Mouse (Mus musculus) spleen, adult 2 months (tissue): ENCODE results near the gene Txndc2. TPM values are rescaled to one million over a fixed set of nuclear protein-coding genes. Genes with fewer than 3 reads are reported as not detected.

Experiments
- DNase-seq, 2 experiments: peaks; one replicate each; pipeline versions ENCODE4 v3.0.0 to v3.0.0-alpha.2; 2012 to 2021; ENCODE audit warnings: low spot score in 2 of 2, low read depth in 1 of 2
- H3K27ac ChIP-seq: fragments of 200-500 bp; 2 replicates; pipeline ENCODE4 v1.5.1; 2012; ENCODE audit warnings: low read length, inconsistent platforms; ENCODE audit not compliant: insufficient read depth
- H3K27me3 ChIP-seq: fragments of 200-500 bp; 2 replicates; pipeline ENCODE4 v1.6.1; 2012; ENCODE audit warnings: mild to moderate bottlenecking, moderate library complexity, low read length, inconsistent platforms; ENCODE audit not compliant: control insufficient read depth, insufficient read depth
- H3K36me3 ChIP-seq: fragments of 200-500 bp; 2 replicates; pipeline ENCODE4 v1.6.1; 2012; ENCODE audit warnings: mild to moderate bottlenecking, low read length, inconsistent platforms; ENCODE audit not compliant: control insufficient read depth, insufficient read depth
- H3K4me1 ChIP-seq: fragments of 200-500 bp; 2 replicates; pipeline ENCODE4 v1.6.1; 2011; ENCODE audit warnings: inconsistent platforms; ENCODE audit not compliant: control insufficient read depth, insufficient read depth, insufficient read length
- H3K4me3 ChIP-seq: fragments of 200-500 bp; 2 replicates; pipeline ENCODE4 v1.5.1; 2011; ENCODE audit warnings: mild to moderate bottlenecking, inconsistent platforms; ENCODE audit not compliant: insufficient read depth, insufficient read length; ENCODE audit errors: extremely low read depth
- CTCF ChIP-seq: fragments of 200-500 bp; IDR thresholded peaks from 2 replicates; pipeline ENCODE4 v1.5.1; 2011; ENCODE audit warnings: mild to moderate bottlenecking, inconsistent platforms; ENCODE audit not compliant: insufficient read depth, insufficient read length, insufficient replicate concordance; ENCODE audit errors: extremely low read depth
- POLR2A ChIP-seq: fragments of 200-500 bp; IDR thresholded peaks from 2 replicates; pipeline ENCODE4 v1.6.1; 2011; ENCODE audit warnings: low read depth, low read length, inconsistent platforms
- WGBS: fragments of 180-500 bp; shearing (Covaris S2); methylation state at CpG from one replicate; pipeline ENCODE4 v1.1.7; 2018; 5-methylcytosine and 5-hydroxymethylcytosine counted together
- polyA plus RNA-seq: library from polyadenylated mRNA; depleted of rRNA; stranded (reverse); fragments of >200 nt; gene quantifications from 2 replicates; pipeline ENCODE4 v1.2.3, GENCODE M21; 2012

Gene Txndc2
- polyA plus RNA-seq, 1 experiment = not detected

DNA sequence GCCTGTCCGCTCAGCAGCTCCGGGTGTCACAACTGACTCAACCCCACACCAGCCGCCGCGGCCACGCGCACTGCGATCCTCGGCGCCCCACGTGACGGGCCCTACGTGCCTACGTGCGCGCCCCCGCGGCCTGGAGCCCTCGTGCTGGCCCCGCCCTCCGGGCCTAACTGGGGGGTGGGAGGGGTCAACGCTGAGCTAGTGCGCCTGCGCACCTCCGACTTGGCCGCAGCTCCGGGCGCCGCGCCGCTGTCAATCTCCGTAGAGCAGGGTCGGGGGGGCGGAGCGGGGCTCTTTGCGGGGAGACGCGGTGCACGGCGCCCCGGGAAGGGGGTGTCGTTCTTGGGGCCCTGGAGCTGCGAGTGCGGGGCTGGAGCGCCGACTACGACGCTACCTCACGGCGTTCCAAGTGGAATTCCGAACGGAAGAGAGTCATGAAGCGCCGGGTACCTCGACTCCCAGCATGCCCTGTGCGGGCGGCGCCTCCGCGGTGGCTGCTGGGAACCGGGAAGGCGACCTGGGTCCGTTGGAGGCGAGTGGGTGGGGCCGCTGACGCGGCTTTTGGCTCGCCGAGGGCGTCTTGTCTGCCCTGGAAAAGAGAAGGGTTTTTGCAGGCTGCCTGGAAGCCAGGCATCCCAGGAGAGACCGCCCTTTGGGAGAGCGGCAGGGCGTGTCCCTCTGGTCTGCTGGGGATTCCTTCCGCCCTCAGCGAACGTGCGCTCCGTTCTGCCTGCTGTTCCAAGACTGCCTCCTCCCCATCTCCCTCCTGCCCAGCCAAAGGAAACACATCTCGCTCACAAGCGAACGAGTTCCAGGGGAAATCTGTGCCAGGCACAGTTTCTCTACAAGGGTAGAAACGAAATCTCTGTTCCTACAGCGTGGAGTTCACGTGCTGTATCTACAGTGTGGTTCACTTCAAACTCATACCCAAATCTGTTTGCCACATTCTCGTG lies 28.2 kb downstream of the Txndc2 start, which contains the start of gene Vapa:
Gene Vapa (minus strand): TSS at position 93 of the 950 bp plus-strand sequence.
- H3K27me3 ChIP-seq = peaks cover 2% of the 10 kb centered on the region; the same call in 1 of the 2 replicates
- TF ChIP-seq POLR2A (peak; percentile 80), CTCF (no peak)
- H3K27ac ChIP-seq = peak within 1 kb of the TSS; percentile 94
- H3K36me3 ChIP-seq = peaks cover 4% of the 10 kb centered on the region
- peaks cover 4% of the 10 kb centered on the region; the same call in 1 of the 2 replicates for H3K4me1 ChIP-seq
- peak within 1 kb of the TSS; percentile 100 for H3K4me3 ChIP-seq
- WGBS = under 1% methylated on average over 78 of the region's 85 CpGs
- peak; percentile 95 to 97 for DNase-seq

DNA sequence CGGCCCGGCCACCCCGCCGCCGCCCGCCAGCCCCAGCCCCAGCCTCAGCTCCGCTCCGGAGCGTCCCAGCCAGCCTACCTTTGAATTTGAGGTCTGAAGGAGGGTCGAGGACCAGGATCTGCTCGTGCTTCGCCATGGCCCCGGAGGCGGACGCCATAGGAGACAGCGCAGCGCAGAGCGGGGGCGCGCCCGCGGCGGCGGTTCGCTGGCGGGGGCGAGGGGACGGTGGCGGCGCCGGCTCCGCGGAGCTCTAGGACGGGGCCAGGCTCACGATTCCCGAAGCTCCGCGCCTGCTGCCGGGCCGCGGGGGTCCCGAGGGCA lies 28.9 kb downstream of the Txndc2 start:
- H3K36me3 ChIP-seq = peaks cover 4% of the 10 kb centered on the region
- TF ChIP-seq CTCF (no peak), POLR2A (no peak)
- DNase-seq = no peak
- H3K4me3 ChIP-seq = peak overlapping the region; percentile 100
- H3K27ac ChIP-seq = peak overlapping the region; percentile 94
- WGBS = under 1% methylated on average over 42 of the region's 42 CpGs
- peaks cover 2% of the 10 kb centered on the region; the same call in 1 of the 2 replicates for H3K27me3 ChIP-seq
- peaks cover 4% of the 10 kb centered on the region; the same call in 1 of the 2 replicates for H3K4me1 ChIP-seq

DNA sequence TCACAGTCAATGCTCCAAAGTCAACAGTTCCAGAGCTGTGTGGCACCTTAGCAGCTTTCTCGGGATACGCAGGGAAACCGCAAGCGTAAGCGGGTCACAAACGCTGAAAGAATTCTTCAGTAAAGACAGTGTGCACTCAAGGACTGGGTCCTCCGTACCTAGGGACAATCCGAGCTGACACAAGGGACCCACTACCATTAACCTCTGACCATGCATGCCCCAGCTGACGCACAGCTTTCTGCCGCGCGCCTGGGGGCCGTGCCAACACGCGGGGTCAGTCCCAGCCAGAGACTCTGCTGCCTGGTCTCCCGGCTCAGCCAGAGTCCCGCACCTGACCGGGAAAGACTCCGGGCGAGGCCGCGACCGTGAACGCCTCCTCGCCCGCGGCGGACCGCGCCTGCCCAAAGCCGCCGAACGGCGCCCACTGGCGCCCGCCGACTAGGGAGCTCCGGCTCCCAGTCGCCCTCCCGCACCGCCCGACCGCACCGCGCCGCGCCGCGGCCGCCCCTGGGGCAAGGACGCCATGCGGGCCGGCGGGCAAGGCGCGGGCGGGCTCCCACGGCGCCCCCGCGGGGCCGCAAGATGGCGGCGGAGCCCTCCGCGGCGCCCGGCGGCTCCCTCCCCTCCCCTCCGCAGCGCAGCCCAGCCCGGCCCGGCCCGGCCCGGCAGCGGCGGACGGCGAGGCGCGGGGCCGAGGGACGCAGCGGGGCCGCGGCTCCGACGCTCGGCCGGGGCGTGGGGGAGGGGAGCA lies 29.4 kb downstream of the Txndc2 start:
- H3K4me3 ChIP-seq = peak overlapping the region; percentile 100
- under 1% methylated on average over 51 of the region's 91 CpGs for WGBS
- peaks cover 2% of the 10 kb centered on the region; the same call in 1 of the 2 replicates for H3K27me3 ChIP-seq
- H3K36me3 ChIP-seq = peaks cover 4% of the 10 kb centered on the region
- peaks cover 8% of the 10 kb centered on the region; the same call in 1 of the 2 replicates for H3K4me1 ChIP-seq
- TF ChIP-seq CTCF = no peak
- no peak for TF ChIP-seq POLR2A
- DNase-seq = peak in 1 of 2 experiments; percentile 37
- peak overlapping the region; percentile 94 for H3K27ac ChIP-seq

DNA sequence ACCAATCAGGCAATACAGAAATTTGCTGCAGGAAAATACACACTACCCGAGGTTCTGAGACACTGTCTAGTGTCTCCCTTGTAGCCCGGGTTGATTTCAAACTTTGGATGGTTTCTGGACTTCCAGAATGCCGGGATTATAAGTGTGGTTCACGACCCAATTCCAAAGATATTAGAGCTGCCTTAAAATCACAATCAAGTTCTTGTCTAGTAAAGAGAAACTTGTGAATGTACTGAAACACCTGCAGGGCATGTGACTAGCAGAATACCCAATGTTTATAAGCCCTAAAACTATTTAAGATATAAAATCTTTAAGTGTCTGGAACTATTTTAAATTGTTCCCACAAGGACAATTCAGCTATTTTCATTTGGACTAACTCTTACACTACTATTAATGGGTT lies 30.2 kb downstream of the Txndc2 start:
- Histone ChIP-seq H3K27me3 (peaks cover 2% of the 10 kb centered on the region; the same call in 1 of the 2 replicates), H3K4me3 (peak overlapping the region; percentile 100; the same call in 1 of the 2 replicates), H3K36me3 (peaks cover 4% of the 10 kb centered on the region), H3K27ac (no peak overlapping the region), H3K4me1 (peaks cover 8% of the 10 kb centered on the region; the same call in 1 of the 2 replicates)
- 8% methylated on average over 4 of the region's 4 CpGs for WGBS
- no peak for DNase-seq
- TF ChIP-seq POLR2A (no peak), CTCF (no peak)

DNA sequence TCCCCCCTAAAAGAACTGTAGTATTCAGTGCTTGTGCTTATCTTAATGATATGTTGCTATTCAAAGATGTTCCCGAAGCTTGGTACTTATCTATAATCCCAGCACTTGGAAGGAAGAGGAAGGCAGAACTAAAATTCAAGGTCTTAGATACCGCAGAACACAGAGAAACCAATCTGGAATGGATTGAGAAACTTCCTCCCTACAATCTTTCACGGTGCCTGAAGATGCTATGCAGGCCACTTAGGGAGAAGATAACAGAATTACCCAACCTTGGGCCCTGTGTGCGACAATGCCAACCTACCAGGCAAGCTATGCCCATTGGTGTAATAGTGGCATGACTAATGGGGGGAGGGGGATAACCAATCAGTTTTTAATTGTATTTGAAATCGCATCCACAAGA lies 33.2 kb downstream of the Txndc2 start:
- peaks cover 4% of the 10 kb centered on the region for H3K36me3 ChIP-seq
- no peak overlapping the region for H3K27ac ChIP-seq
- DNase-seq = no peak
- 54% methylated on average over 5 of the region's 5 CpGs for WGBS
- TF ChIP-seq CTCF = no peak
- no peak for TF ChIP-seq POLR2A
- no peak overlapping the region for H3K4me3 ChIP-seq
- peaks cover 2% of the 10 kb centered on the region; the same call in 1 of the 2 replicates for H3K27me3 ChIP-seq
- H3K4me1 ChIP-seq = peaks cover 21% of the 10 kb centered on the region

DNA sequence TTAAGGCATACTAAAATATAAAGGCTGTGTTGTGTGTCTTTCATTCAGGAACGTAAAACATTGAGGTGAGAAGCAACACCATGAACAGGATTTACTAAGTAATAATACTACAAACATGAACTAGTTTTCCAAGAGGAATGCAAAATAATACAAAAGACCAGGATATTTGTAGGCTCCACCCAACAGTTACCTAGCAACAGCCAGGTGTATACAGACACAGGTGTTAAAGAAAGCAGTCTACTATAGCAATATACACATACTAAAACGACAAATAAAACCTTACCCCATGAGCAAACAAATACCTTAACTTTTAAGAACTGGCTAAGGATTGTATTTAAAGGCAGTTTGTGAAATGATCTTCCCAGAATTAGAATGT lies 33.7 kb downstream of the Txndc2 start:
- Histone ChIP-seq H3K27ac (no peak overlapping the region), H3K4me1 (peaks cover 21% of the 10 kb centered on the region), H3K27me3 (peaks cover 2% of the 10 kb centered on the region; the same call in 1 of the 2 replicates), H3K4me3 (no peak overlapping the region), H3K36me3 (peaks cover 4% of the 10 kb centered on the region)
- WGBS = 86% methylated on average over 2 of the region's 2 CpGs
- DNase-seq = no peak
- TF ChIP-seq CTCF (no peak), POLR2A (no peak)
